Mouse (Mus musculus) olfactory bulb, adult 2 months (tissue): Measurements from ENCODE around the gene Mrpl52. TPM values are rescaled to one million over a fixed set of nuclear protein-coding genes. Genes with fewer than 3 reads are reported as not detected.

Experiments used
- H3K27ac ChIP-seq: fragments of 200-500 bp; 2 replicates; pipeline ENCODE4 v1.5.1; 2012; ENCODE audit warnings: low read depth, low read length; ENCODE audit not compliant: insufficient read depth
- H3K4me1 ChIP-seq: fragments of 200-500 bp; 2 replicates; pipeline ENCODE4 v1.6.1; 2012; ENCODE audit warnings: low read length; ENCODE audit not compliant: control insufficient read depth, insufficient read depth
- H3K4me3 ChIP-seq: fragments of 200-500 bp; 2 replicates; pipeline ENCODE4 v1.5.1; 2012; ENCODE audit warnings: mild to moderate bottlenecking, low read depth, low read length, moderate library complexity; ENCODE audit not compliant: insufficient read depth
- CTCF ChIP-seq: fragments of 200-500 bp; IDR thresholded peaks from 2 replicates; pipeline ENCODE4 v1.5.1; 2012; ENCODE audit warnings: low read depth, mild to moderate bottlenecking, low read length, moderate library complexity; ENCODE audit not compliant: insufficient read depth
- POLR2A ChIP-seq: fragments of 200-500 bp; IDR thresholded peaks from 2 replicates; pipeline ENCODE4 v1.6.1; 2012; ENCODE audit warnings: mild to moderate bottlenecking, low read depth, low read length, moderate library complexity; ENCODE audit not compliant: insufficient read depth
- WGBS: fragments of 180-500 bp; shearing (Covaris S2); methylation state at CpG from one replicate; pipeline ENCODE4 v1.1.7; 2018; 5-methylcytosine and 5-hydroxymethylcytosine counted together
- polyA plus RNA-seq: library from polyadenylated mRNA; stranded (reverse); fragments of >200 nt; gene quantifications from 2 replicates; pipeline ENCODE4 v1.2.4, GENCODE M21; 2012; ENCODE audit warnings: low replicate concordance; ENCODE audit not compliant: missing spikeins, insufficient read depth, insufficient read length

The Mrpl52 gene
- polyA plus RNA-seq, 1 experiment: not detected

DNA sequence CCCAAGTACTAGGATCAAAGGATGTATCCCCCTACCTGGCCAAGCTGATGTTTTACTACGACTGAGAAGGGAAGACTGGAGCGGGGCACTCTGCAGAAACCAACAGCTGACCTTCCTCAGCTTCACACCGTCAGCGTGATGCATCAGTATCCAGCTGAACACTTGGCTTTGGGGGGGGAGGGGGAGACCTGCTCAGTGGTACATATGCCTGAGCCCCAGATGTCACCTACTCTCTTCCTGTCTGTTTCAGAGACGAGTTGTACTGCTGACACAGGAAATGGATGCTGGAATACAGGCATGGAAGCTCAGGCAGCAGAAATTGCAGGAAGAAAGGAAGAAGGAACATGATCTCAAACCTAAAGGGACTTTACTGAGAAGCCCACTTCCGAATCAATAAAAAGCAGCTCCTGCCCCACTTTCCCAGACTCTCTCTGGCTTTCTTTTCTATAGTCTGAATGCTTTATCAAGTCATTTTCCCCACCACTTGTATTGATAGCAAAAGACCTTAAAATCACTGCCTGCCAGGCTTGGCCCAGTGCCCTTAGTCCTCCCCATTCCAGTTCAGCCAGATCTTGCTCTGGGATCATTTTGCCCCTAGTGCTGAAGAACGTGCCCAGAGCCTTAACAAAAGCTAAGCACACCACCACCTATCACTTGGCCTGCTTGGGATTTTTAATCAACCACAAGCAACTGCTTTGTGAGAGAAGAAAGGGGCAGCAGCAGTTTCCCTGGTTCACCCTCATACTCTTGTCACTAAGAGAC is 2.8 kb downstream of the Mrpl52 start:
- 53% methylated on average over 7 of the region's 7 CpGs for WGBS
- Histone ChIP-seq H3K4me3 (no peak overlapping the region), H3K4me1 (peaks cover 18% of the 10 kb centered on the region), H3K27ac (no peak overlapping the region)
- no peak for TF ChIP-seq CTCF
- TF ChIP-seq POLR2A: no peak

DNA sequence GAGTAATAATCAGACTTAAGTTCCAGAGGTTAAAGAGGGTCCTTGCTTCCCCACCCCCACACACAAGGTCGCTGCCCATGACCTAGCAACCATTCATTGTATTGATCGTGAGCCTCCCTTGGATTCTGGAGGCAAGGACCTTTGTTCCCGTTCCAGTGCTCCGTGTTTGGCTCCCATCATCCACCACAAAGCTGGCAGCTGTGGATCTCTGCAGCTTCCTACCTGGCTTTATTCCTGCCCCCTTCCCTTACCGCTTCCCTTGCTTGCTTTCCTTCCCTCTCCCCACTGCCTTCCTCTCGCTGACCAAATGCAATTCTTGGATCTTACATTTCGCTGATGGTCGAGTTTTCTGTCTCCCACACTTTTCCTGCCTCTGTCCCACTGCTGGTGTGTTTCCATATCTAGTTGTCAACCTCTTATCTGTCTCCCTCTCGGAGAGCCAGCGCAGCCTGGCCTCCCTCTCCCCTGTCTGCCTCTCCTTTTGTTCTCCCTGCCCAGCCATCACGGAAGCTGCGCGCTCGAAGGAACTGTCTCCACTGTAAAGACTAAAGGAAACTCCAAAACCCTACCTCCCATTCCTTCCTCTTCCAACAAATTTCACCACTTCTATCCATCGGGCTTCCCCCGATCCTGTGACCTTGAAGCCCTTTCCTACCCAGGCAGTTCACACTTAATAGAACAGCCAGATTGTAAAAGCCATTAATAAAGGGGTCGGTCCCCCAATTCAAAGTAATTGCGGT is 3.9 kb downstream of the Mrpl52 start:
- H3K4me3 ChIP-seq: peak overlapping the region; percentile 46; the same call in 1 of the 2 replicates
- peaks cover 18% of the 10 kb centered on the region for H3K4me1 ChIP-seq
- WGBS: 43% methylated on average over 18 of the region's 18 CpGs
- TF ChIP-seq POLR2A (no peak), CTCF (no peak)
- peak overlapping the region; percentile 16; the same call in 1 of the 2 replicates for H3K27ac ChIP-seq

DNA sequence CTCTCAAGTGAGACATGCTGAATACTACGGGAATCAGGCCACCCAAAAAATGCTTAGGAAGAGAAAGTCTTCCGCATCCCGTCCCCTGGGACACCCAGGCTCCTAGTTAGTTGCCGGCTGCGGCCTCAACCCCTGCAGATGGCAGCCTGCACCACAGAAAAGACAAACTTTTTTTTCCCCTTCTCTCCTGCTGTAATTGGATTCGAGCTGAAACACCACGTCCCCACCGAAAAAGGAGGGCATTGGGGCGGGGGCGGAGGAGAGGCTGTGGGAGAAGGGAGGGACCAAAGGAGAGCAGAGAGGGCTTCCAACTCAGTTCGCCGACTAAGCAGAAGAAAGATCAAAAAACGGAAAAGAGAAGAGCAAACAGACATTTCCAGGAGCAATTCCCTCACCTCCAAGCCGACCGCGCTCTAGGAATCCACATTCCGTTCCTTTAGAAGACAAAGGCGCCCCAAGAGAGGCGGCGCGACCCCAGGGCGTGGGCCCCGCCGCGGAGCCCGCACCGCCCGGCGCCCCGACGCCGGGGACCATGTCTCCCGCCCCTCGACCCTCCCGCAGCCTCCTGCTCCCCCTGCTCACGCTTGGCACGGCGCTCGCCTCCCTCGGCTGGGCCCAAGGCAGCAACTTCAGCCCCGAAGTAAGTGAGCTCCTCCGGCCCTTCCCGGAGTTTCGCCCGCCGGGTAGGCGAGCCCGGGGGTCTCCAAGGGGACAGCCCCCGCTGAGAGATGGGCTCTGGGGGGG is 4.8 kb downstream of the Mrpl52 start, which contains the start of gene Mmp14:
TSS of gene Mmp14 (plus strand) at position 279 of the 744 bp plus-strand sequence.
- Histone ChIP-seq H3K27ac (peak within 1 kb of the TSS; percentile 26; the same call in 1 of the 2 replicates), H3K4me3 (peak within 1 kb of the TSS; percentile 46), H3K4me1 (peaks cover 18% of the 10 kb centered on the region)
- TF ChIP-seq POLR2A: no peak
- TF ChIP-seq CTCF: no peak
- WGBS: 1% methylated on average over 49 of the region's 49 CpGs

DNA sequence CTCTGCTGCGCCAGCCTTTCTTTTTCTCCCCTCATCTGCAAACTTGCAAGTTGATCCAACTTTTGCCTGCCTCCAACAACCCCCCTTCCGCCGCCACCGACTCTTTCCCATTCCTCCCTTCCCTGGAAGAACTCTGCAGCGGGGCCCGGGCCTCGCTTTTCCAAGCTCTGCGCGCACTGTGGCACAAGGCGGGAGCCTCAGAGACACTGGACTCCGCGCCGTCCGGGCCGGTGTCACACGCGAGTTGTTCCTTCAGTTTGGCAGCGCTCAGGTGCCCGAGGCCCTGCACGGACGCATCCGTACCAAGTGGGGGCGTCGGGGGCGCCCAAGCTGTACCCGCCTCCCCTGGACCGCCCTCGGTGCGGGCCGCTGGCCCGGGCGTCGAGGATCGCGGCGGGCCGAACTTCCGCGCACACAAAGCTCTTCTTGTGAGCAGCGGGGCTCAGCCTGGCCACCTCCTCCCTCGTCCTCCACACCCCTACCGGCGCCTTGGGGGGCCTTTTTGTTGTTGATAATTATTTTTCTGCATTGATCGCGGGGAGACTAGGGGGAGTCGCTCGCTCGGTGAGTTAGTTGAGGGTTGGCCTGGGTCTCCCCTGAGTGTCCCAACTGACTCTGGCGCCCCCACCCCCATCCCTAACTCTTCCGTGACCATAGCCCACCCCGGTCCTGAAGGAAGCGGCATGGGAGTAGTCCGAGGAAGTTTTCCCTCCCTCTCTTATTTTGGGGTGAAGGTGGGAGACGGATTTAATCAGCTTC is 5.5 kb downstream of the Mrpl52 start:
- H3K27ac ChIP-seq: peak overlapping the region; percentile 26; the same call in 1 of the 2 replicates
- peak overlapping the region; percentile 46 for H3K4me3 ChIP-seq
- TF ChIP-seq POLR2A (no peak), CTCF (no peak)
- WGBS: 7% methylated on average over 54 of the region's 54 CpGs
- H3K4me1 ChIP-seq: peaks cover 18% of the 10 kb centered on the region

DNA sequence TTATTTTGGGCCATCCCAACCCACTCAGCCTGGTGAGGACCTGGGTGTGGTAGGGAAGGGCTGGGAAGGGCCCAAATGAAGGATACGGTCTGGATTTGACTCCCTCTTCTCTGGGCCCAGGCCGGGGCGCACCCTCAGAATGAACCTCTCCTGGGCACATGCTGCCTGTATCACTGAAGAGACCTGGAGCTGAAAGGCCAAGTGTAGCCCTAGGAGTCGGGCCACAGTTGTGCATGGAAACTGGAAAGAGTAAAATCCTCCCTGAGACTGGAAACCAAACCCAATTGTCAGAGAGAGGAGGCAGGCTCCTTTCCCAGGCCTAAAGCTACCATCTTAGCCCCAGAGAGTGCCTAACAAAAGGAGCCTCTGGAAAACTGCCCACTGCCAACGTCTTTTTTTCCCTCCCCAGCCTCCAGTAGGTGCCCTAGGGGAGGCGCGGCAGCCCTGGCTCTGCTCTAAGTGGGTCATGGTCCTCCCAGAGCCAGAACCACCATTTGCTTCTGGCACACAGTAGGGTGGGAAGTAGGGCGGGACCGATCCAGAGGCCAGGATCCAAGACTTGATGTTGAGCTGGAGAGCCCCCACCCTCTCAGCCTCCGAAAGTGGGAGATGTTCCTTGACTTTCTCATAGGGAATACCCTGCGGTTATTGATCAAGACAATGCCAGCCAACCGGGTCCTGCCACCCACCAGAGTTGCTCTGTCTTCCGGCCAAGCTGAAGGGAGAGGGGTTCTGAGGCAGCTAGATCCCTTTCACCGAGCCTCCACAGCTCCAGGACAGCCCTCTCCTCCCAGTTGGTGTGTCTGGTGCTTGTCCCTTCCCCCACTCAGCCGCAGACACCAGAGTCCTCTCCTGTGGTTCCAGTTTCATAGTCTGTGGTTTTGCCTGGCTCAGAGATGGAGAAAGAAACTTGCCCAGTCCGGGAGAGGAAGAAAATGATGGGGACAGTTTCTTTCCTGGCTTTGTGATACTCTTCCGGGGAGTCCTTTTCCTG is 6.4 kb downstream of the Mrpl52 start:
- 38% methylated on average over 17 of the region's 17 CpGs for WGBS
- Histone ChIP-seq H3K4me1 (peaks cover 18% of the 10 kb centered on the region), H3K4me3 (peak overlapping the region; percentile 46), H3K27ac (peak overlapping the region; percentile 23; the same call in 1 of the 2 replicates)
- TF ChIP-seq POLR2A (no peak), CTCF (no peak)

DNA sequence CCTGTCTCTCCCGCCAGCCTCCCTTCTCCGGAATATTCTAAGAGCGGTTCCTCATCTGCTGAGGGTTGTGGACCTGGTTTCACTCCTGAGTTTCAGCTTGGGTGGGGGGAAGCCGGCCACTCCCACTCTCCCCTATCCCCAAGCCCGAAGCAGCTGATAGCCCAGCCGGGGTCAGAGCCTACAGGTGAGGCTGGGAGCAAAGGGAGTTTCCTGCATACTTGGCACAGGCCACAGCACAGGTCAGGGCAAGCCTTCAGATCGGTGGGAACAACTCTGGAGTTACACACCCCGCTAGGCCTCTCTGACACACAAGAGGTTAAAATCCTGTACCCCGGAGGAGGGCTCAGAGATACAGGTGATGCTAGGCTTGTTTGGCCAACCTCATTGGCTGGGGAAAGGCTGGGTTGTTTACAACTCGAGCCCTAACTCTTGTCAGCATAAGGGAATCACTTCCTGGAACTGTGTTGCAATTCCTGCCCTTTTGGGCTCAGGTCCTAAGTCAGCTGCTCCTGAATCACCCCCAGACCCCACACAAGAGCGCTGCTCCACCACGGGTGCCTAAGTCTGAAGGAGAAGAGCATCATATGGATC is 7.3 kb downstream of the Mrpl52 start:
- Histone ChIP-seq H3K27ac (no peak overlapping the region), H3K4me3 (no peak overlapping the region), H3K4me1 (peaks cover 18% of the 10 kb centered on the region)
- WGBS: 61% methylated on average over 12 of the region's 12 CpGs
- no peak for TF ChIP-seq CTCF
- no peak for TF ChIP-seq POLR2A
